Mouse (Mus musculus) embryo, embryonic 11 days (tissue): ENCODE measurements around the gene Rnase4.

Experiments
- DNase-seq: peaks from one replicate; pipeline ENCODE4 v3.0.0-alpha.2; 2015

The Rnase4 gene

GRCm38 (mm10) chr14:51090921-51091900 lies at the start of gene Rnase4, which contains the start of gene Ang:
Rnase4 (plus strand) TSS chr14:51091077.
Ang (plus strand) TSS chr14:51091150.
- peak; percentile 68 for DNase-seq

GRCm38 (mm10) chr14:51041769-51042168 lies 49.1 kb upstream of the Rnase4 start, which contains the start of gene Rnase9:
Rnase9 (minus strand) TSS chr14:51041869.
- no peak for DNase-seq

GRCm38 (mm10) chr14:51047846-51048245 lies 43.0 kb upstream of the Rnase4 start:
- no peak for DNase-seq

- DNase-seq, result no peak
Observed at GRCm38 (mm10) chr14:51050063-51050462, 40.8 kb upstream of the Rnase4 start, which contains the start of gene Rnase11. Rnase11 (minus strand) TSS chr14:51050163.

GRCm38 (mm10) chr14:51051941-51052340 lies 38.9 kb upstream of the Rnase4 start:
- DNase-seq, result no peak

- DNase-seq, result no peak
Observed at GRCm38 (mm10) chr14:51053176-51053575, 37.7 kb upstream of the Rnase4 start.

GRCm38 (mm10) chr14:51054243-51055237 lies 36.3 kb upstream of the Rnase4 start:
- DNase-seq, result no peak

- DNase-seq, result no peak
Observed at GRCm38 (mm10) chr14:51057401-51057831, 33.5 kb upstream of the Rnase4 start, which contains the start of gene Rnase12. Rnase12 (minus strand) TSS chr14:51057661.

GRCm38 (mm10) chr14:51060761-51061160 lies 30.1 kb upstream of the Rnase4 start:
- DNase-seq, result no peak

- no peak for DNase-seq
Observed at GRCm38 (mm10) chr14:51068956-51069355, 21.9 kb upstream of the Rnase4 start.

GRCm38 (mm10) chr14:51069617-51070016 lies 21.3 kb upstream of the Rnase4 start:
- peak; percentile 60 for DNase-seq

- DNase-seq, result no peak
Observed at GRCm38 (mm10) chr14:51074335-51074734, 16.5 kb upstream of the Rnase4 start, which contains the start of gene Olfr750. Olfr750 (minus strand) TSS chr14:51074435.

- no peak for DNase-seq
Observed at GRCm38 (mm10) chr14:51079180-51079579, 11.7 kb upstream of the Rnase4 start.

- DNase-seq, result no peak
Observed at GRCm38 (mm10) chr14:51081035-51081434, 9.8 kb upstream of the Rnase4 start.

GRCm38 (mm10) chr14:51082599-51083581 lies 8.0 kb upstream of the Rnase4 start:
- DNase-seq, result peak; percentile 74

- no peak for DNase-seq
Observed at GRCm38 (mm10) chr14:51083805-51084204, 7.1 kb upstream of the Rnase4 start.

GRCm38 (mm10) chr14:51085086-51085485 lies 5.8 kb upstream of the Rnase4 start:
- no peak for DNase-seq

GRCm38 (mm10) chr14:51085911-51086310 lies 5.0 kb upstream of the Rnase4 start:
- no peak for DNase-seq

- DNase-seq, result peak; percentile 50
Observed at GRCm38 (mm10) chr14:51087762-51088161, 3.1 kb upstream of the Rnase4 start.

- peak; percentile 87 for DNase-seq
Observed at GRCm38 (mm10) chr14:51088166-51088969, 2.5 kb upstream of the Rnase4 start.
